Mouse (Mus musculus): ENCODE results near the gene Opn1mw. TPM values are rescaled to one million over a fixed set of nuclear protein-coding genes. Genes with fewer than 3 reads are reported as not detected.
A peak's percentile ranks its signal among the peaks of the same experiment; 100 is the strongest.
"Not testable (repeated sequence)": the region's sequence is repeated elsewhere in the genome, so short reads cannot be mapped to it uniquely, and the experiment has no call there.

Opn1mw gene
- total RNA-seq (2021), result not detected
- long read RNA-seq, experiment 1, result 0 reads
- long read RNA-seq, experiment 2, result 0 reads

GRCm38 (mm10) chrX:74127164-74127563, at the start of gene Opn1mw:
Gene Opn1mw (plus strand): TSS chrX:74127464.
- DNase-seq, result no peak
- intact Hi-C loops (cut with DNase I), result no loop called here

DNA sequence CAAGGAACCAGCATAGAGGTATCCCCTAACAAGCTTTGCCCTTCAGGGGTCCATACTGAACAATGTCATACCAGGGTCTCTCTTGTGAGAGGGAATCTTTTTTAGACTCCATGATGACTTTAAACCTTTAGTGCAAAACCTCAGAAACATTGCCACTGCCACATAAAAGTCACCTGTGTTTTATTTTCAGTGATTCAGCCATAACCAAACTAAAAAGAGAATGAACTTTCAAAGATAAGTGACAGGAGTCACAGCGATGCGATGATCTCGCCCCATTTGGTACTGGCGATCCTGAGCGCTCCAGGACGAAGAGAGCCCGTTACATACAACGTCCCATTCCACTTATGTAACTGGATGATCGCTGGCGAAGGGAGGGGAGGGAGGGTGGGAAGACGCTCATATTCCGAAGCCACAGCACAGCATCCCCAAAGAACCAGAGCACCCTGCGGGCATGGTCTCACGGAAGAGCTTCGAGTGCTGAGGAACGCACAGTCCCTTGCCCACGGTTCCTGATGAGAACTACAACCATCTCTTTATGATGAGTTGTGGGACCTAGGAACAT, 42.9 kb upstream of the Opn1mw start:
- no peak for DNase-seq
- intact Hi-C loops (cut with DNase I), result no loop called here

GRCm38 (mm10) chrX:74084946-74085498, 42.2 kb upstream of the Opn1mw start:
- intact Hi-C loops (cut with DNase I), result no loop called here
- DNase-seq, result peak; percentile 66 to 77

GRCm38 (mm10) chrX:74085601-74086038, 41.6 kb upstream of the Opn1mw start:
- intact Hi-C loops (cut with DNase I), result no loop called here
- DNase-seq, result peak; percentile 94 to 97

GRCm38 (mm10) chrX:74095130-74095529, 32.1 kb upstream of the Opn1mw start:
- no peak for DNase-seq
- intact Hi-C loops (cut with DNase I), result no loop called here

DNA sequence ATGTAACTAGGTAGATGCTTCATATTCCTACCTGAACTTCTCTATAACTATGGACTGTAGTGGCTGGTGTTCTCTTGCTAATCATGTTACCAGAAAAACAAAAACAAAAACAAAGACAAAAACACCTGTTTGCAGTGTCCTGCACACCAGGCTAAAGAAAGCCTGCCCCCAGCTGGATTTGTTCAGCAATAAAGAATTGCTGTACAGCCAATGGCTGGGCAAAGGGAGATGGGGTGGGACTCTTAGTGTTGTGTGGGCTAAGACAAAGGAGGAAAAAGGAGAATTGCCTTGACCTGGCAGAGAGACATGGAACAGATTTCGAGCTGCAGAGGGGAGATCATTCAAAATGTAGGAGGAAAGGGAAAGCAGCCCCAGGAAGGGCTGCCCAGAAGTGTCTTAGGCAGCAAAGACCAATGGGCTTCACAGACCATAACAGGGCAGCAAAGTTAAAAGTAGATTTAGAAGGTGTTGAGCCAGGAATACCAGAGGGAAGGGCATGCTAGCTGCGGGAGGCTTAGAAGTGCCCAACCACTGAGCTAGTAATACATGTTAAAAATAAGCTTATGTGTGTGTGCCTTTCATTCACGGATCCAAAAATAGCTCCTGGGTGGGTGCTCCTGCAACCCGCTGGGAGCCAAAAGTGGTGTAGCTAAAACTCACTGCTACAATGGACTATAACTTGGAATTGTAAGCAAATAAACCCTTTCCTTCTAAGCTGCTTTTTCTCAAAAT, 23.6 kb upstream of the Opn1mw start:
- intact Hi-C loops (cut with DNase I), result loop anchor here (5.0 kb wide), 1 partner anchor 71 kb away; no protein-coding TSS in a partner anchor
- DNase-seq, result no peak

DNA sequence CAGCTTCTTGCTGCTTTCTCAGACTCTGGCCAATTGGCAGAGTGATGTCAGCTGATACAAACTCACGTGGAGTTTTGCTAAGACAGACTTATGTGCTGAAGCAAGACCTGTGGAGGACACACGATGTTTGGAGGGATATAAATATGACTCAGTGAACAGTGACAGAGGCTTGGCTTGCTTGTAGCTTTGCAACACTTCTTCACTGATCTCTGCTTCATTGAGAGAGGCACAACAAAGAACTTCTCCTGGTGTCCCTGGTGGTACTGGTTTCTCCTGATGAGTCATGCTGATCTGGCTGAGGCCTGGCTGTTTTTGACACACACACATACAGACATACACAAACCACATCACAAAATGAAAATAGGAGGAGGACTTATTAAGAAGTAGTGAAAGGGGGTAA, 21.3 kb upstream of the Opn1mw start:
- intact Hi-C loops (cut with DNase I), result no loop called here

DNA sequence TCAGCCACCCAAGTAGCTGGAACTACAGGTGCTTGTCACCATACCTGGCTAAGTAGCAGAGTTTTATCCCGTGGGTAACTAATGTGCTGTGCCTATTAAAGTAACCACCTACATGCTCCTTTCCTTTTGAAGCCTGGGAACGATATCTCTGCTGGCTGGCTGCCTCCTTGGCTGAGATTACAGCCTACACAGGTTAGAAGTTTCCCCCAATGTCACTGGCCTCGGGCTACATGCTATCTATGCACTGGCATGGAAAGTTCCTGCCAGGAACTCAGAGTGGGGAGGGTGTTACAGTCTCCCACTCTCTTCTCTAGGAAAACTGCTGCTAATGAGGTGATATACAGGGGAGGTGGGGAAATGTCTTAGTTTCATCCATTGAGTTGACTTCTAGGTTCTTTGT, 18.5 kb upstream of the Opn1mw start:
- intact Hi-C loops (cut with DNase I), result no loop called here
- no peak for DNase-seq

More for the DNA sequence above, 21.3 kb upstream of the Opn1mw start:
- DNase-seq, result no peak

DNA sequence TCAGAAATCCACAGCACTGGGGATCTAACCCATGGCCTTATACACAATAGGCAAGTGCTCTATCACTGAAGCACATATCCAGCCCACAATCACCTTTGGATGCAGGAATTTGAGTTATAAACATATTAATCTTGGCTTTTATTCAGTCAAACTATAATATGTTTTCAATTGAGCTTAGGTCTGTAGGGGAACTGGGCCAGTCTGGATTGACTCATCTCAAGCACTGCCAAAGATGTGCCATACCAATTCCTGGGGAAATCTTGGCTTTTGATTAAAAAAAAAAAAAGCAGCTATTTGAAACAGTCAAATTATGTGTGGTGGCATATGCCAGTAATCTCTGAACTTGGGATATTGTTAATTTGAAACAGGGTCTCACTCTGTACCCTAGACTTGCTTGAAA, 13.2 kb upstream of the Opn1mw start:
- intact Hi-C loops (cut with DNase I), result no loop called here
- no peak for DNase-seq

DNA sequence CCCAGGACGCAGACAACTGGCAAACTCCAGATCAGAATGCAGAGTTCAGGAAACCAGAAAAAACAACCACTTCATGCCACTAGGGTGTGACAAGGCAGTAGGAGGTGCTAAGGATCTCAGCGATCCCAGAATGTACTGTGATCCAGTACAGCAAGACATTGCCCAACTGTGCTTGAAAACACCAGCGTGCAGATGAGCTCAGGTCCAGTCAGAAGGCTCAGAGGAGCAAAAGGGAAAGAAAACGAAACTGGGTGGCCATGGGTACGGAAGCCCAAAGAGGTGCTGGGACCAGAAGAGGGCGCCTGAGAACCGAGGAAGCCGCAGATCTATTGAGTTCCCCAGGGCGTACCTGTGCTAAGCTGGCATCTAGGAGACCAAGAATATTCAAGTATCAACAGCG, 11.8 kb upstream of the Opn1mw start:
- peak; percentile 20 to 23 for DNase-seq
- intact Hi-C loops (cut with DNase I), result loop anchor here (5.0 kb wide), 2 partner anchors 127 to 297 kb away; no protein-coding TSS in a partner anchor

- intact Hi-C loops (cut with DNase I), result no loop called here
- DNase-seq, result no peak
Measured at GRCm38 (mm10) chrX:74124975-74125374, 2.3 kb upstream of the Opn1mw start.

DNA sequence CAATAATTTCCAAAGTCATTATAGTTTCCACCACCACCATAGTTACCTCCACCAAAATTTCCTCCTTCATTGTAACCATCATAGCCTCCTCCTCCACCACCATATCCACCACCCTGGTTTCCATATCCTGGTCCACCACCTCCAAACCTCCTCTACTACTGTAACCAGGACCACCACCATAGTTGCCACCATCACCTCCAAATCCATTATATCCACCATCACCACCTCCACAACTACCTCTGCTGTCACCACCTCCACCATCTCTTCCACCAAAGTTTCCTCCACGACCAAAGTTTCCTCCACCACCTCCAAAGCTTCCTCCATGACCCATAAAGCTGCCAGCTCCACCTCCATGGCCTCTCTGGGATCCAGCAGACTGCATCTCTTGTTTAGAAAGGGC, 8.0 kb downstream of the Opn1mw start, which contains the start of gene Mecp2:
Gene Mecp2, minus strand, starts transcription at position 101 of the 400 bp plus-strand sequence.
- intact Hi-C loops (cut with DNase I); DNase-seq: not testable (repeated sequence)

DNA sequence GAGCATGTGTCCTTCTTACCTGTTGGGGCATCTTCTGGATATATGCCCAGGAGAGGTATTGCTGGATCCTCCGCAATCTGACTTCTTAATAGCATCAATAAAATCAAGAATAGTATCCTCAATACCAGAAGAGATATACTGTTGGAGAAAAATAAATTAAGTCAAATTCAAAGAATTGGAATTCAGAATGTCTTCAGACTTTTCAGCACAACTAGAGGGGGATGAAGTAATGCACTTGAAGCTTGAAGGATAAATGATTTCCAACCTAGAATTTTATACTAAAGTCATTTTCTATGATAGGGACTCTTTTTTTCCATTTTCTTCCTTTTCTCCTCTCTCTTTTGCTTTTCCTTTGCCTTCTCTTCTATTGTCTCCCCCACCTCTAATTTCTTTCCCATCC, 40.5 kb downstream of the Opn1mw start, which contains the start of gene Tex28:
Gene Tex28, minus strand, starts transcription at position 101 of the 400 bp plus-strand sequence.
- intact Hi-C loops (cut with DNase I), result no loop called here
- DNase-seq, result no peak

- intact Hi-C loops (cut with DNase I), result no loop called here
- no peak for DNase-seq
Measured at GRCm38 (mm10) chrX:74176959-74177358, 49.7 kb downstream of the Opn1mw start, which contains the start of gene Tktl1. Gene Tktl1 (plus strand): TSS chrX:74177259.

Other genes starting within 250 kb of the Opn1mw start
- gene Avpr2, start 235.4 kb upstream of the Opn1mw start, total RNA-seq (2021), result not detected
- gene L1cam, start 231.4 kb upstream of the Opn1mw start, total RNA-seq (2021), result 1 to 10 TPM; 1.8 to 2.3 TPM
- 1 to 10 TPM in 1 of 2 experiments, under 1 TPM in 1; 0.67 to 1.0 TPM for gene Arhgap4, start 205.6 kb upstream of the Opn1mw start, total RNA-seq (2021)
- 10 to 100 TPM; 52.9 to 57.1 TPM for gene Naa10, start 205.5 kb upstream of the Opn1mw start, total RNA-seq (2021)
- gene Renbp, start 196.6 kb upstream of the Opn1mw start, total RNA-seq (2021), result 1 to 10 TPM; 1.8 to 2.5 TPM
- 10 to 100 TPM; 30.2 to 32.1 TPM for gene Hcfc1, start 161.1 kb upstream of the Opn1mw start, total RNA-seq (2021)
- 10 to 100 TPM; 40.0 to 41.4 TPM for gene Irak1, start 103.5 kb upstream of the Opn1mw start, total RNA-seq (2021)
- gene Mecp2, start 7.9 kb downstream of the Opn1mw start, total RNA-seq (2021), result 10 to 100 TPM; 21.6 to 27.7 TPM
- not detected for gene Tex28, start 40.4 kb downstream of the Opn1mw start, total RNA-seq (2021)
- gene Tktl1, start 49.8 kb downstream of the Opn1mw start, total RNA-seq (2021), result not detected
- gene Flna, start 122.4 kb downstream of the Opn1mw start, total RNA-seq (2021), result 10 to 100 TPM; 32.9 to 39.5 TPM
- gene Emd, start 127.2 kb downstream of the Opn1mw start, total RNA-seq (2021), result 10 to 100 TPM; 18.1 to 20.5 TPM
- 100 to 1,000 TPM; 133 to 141 TPM for gene Rpl10, start 143.3 kb downstream of the Opn1mw start, total RNA-seq (2021)
- gene Taz, start 154.4 kb downstream of the Opn1mw start, total RNA-seq (2021), result 10 to 100 TPM; 39.0 to 43.7 TPM
- 100 to 1,000 TPM; 102 to 107 TPM for gene Dnase1l1, start 154.9 kb downstream of the Opn1mw start, total RNA-seq (2021)
- gene Atp6ap1, start 169.6 kb downstream of the Opn1mw start, total RNA-seq (2021), result 10 to 100 TPM; 83.9 to 88.0 TPM
- gene Gdi1, start 177.5 kb downstream of the Opn1mw start, total RNA-seq (2021), result 10 to 100 TPM; 28.6 to 33.1 TPM
- gene Fam50a, start 185.6 kb downstream of the Opn1mw start, total RNA-seq (2021), result 10 to 100 TPM; 21.7 to 22.1 TPM
- under 1 TPM; 0.46 to 0.64 TPM for gene Plxna3, start 201.6 kb downstream of the Opn1mw start, total RNA-seq (2021)
- 10 to 100 TPM; 33.8 to 36.3 TPM for gene Lage3, start 226.2 kb downstream of the Opn1mw start, total RNA-seq (2021)
- gene Ubl4a, start 245.8 kb downstream of the Opn1mw start, total RNA-seq (2021), result 10 to 100 TPM; 49.5 to 51.4 TPM
- 1 to 10 TPM; 2.1 to 2.3 TPM for gene Slc10a3, start 245.9 kb downstream of the Opn1mw start, total RNA-seq (2021)

All from gastrocnemius, postnatal 36 days (tissue).